Mouse (Mus musculus) T-helper 2 cell (primary cell): ENCODE measurements around the gene Pip4k2a.
"Not testable (repeated sequence)": the region's sequence is repeated elsewhere in the genome, so short reads cannot be mapped to it uniquely, and the experiment has no call there.

Experiments
- in situ Hi-C: fragments of 300-600 bp; cut with MboI, MseI; formaldehyde crosslinking; loops from one replicate; pipeline ENCODE4 v1.15.1; 2025; ENCODE audit warnings: high pct_unique_total_duplicates

The Pip4k2a gene

DNA sequence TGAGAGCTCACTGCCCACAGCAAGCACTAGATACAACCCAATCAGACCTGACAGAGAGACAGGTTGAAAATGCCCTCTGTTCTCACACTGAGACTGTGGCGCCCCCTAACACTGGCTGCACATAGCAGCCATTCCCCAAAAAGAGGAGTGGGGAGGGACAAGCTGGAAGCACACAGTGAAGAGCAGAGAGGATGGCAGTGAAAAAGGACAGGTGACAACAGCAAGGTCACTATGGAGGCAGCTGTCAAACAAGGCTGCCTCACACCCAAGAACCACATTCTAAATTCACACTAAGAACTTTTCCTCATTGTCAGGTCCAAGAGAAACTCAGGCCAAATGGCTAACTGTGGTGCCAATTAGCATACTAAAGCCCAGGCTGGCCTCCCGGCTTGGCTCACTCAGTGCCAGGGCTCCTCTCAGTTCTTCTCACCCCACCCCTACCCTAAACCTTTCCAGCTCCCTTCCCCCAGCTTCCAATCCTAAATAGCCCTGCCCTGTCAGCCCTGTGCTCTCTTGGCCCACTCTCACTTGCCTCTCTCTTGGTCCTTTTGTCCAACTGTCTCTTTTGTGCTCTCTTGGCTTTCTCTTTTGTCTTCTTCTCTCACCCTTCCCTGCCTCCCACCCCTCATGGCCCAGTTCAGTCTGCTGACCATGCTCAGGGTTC is 91.4 kb downstream of the Pip4k2a start:
- in situ Hi-C loops: loop anchor here (25.0 kb wide), 1 partner anchor 731 kb away; no protein-coding TSS in a partner anchor

DNA sequence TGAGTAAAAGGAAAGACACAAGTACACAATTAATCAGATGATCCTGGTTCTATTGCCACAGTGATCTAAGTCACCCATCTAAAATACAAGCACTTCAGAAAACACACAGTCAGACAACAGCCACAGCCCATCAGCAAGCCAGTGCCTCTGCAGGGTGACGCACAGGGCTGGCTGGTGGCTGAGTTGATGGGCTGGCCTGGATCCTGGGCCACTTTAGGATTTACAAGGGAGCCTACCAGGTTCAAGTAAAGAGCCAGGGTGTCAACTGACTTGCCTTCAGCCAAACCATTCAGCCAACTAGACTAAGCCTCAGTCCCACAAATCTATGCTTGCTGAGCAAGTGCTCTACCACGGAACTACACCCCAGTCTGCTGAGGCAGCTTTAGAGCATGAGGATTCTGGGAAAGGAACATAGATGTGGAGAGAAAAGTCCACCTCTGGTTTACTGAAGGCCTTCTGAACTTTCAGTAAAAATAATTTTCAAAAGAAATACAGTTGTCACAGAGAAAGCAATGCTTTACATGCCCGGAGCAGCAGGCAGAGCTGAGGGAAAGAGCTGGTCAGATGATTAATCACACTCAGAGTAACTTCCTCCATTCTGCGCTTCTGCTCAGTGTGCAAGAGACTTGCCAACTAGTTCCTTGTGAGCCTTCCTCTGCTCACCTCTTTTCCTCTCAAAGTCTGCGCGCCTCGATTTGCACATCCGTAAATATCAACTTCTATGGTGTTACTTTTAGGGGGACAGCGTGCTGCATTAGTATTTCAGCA is 94.4 kb downstream of the Pip4k2a start:
- in situ Hi-C loops: loop anchor here (25.0 kb wide), 1 partner anchor 734 kb away; no protein-coding TSS in a partner anchor

DNA sequence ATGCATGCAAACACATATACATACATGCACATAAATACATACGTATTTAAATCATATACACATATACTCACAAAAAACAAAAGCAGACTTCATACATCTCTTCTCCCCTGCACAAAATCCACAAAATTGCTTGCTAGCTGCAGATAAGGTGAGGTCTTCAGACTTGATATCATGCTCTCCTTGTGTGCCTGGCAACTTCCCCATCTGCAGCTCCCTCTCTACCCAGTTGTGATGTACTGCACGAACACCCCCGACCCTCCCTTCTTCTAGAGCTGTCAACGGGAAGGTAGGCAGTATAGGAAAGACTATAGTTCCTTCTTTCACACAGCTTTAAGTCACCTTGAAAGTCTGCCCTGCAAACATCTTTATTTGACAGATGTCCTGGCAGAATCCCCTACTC is 96.8 kb downstream of the Pip4k2a start:
- in situ Hi-C loops: loop anchor here (25.0 kb wide), 1 partner anchor 736 kb away; no protein-coding TSS in a partner anchor

DNA sequence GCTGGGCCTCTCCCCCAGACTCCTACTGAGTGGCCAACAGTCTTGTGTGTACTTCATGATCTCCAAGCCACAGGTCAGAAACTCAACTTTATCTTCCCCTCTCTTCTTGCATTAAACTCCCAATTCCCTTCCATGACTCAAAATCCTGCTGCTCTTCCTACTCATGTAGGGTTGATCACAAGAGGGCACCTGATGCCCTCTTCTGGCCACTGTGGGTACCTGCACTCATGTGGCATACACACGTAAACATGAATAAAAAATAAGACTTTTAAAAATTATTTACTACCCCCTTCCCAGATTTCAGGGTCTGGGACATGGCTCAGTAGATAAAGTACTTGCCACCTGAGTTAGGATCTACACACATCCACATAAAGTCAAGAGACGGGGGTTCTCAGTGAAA is 97.3 kb downstream of the Pip4k2a start:
- in situ Hi-C loops: loop anchor here (25.0 kb wide), 1 partner anchor 737 kb away; no protein-coding TSS in a partner anchor

DNA sequence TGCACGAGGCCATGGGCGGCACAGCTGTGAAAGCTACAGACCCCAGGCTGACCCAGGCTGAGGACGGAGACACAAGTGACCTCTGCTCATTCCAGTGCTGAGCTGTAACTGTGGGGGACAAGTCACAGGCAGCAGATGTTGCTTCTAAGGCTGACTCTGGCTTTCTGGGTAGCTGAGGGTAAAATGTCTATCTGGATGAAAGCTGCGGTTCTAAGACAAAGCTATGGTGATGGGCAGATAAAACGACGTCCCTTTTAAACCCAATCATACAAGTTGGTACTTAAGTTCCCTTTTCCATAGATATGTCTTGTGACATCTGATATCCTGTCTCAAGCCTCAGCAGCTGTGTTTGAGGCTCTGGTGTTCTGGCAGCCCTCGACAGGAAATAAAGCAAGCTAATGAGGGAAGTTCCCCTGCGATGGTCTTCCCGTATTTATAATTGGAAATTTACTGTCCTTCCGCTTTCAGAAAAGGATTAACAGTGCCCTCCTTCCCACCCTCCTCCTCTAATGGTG is 100.1 kb downstream of the Pip4k2a start:
- in situ Hi-C loops: no loop called here

DNA sequence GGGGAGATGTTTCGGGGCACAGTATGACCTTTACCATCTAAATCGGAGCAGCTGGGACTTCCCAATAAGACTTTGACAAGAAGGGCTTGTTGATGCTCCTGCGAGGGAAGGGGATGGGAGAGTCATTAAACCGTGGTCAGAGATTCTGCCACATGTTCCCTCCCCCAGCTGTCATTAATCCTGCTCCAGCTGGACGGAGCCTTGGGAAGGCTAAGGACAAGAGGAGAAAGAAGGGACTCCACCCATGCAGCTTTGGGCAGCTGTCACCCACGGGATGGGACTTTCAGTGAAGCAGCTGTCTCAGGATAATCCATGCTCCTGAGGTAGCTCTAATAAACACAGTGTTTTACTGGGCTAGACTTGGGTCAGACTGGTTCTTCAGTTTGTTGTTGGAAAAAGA is 101.9 kb downstream of the Pip4k2a start:
- in situ Hi-C loops: no loop called here

DNA sequence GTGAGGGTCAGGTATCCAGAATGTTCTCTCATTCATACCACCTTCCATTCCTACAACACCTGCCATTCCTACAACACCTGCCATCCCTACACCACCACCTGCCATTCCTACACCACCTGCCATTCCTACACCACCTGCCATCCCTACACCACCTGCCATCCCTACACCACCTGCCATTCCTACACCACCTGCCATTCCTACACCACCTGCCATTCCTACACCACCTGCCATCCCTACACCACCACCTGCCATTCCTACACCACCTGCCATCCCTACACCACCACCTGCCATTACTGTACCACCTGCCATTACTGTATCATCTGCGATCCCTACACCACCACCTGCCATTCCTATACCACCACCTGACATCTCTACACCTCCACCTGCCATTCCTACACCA is 104.6 kb downstream of the Pip4k2a start:
- in situ Hi-C loops: not testable (repeated sequence)

DNA sequence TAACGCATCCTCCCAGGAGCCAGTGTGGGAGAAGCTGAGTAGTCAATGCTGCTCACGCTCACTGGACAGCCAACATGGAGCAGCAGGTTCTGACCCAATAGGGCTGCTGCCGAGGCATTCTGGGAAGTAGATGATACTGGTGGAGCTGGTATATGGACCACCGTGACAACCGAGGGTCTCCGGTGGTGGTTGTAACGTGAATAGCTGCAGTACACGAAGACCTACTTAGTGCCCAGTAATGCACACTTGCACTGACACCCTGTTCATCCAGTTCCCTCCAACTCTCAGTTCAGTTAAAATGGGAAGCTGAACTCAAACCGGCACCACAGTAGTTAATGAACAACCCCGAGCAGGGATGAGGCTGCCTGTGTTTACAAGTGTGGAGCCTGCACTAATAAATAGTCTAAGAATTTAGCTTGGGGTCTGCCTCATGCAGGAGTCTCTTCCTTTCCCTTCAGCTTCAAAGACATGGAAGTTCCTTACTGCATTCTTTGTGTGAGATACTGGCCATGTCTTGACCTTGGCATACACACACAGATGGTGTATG is 105.9 kb downstream of the Pip4k2a start:
- in situ Hi-C loops: no loop called here

DNA sequence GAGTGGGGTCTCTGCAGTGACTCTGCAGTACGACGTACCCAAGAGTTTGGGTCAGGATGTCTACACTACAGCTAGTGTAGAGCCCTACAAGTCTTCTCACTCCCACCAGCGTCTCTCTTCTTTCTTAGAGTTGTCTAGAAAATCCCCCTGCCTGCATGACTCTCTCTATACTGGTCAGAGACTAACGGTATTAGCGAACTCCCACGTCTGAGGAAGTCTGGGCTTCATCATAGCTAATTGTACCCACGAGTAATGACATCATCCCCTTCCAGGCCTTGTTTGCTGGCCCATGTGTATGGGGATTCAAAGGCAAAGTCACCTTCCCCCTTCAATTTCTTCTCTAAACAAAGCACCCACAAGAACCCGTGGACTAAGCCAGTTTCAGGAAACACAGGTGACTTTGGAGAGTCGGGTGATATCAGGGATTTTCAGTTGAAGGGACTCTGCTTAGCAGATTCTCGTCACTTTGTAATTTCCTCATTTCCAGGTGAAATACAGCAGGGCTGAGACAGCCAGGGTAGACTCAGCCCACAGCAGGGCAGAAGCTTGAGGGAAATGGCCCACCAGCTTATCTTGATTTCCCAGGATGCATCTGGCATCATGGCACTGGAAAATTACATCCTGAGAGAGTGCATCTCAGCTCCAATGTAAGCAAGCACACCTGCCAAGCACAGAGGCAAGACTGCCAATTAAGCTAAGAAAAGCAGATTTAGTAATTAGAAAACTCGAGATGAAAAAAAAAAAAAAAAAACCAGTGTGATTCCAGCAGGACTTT is 107.5 kb downstream of the Pip4k2a start:
- in situ Hi-C loops: no loop called here

DNA sequence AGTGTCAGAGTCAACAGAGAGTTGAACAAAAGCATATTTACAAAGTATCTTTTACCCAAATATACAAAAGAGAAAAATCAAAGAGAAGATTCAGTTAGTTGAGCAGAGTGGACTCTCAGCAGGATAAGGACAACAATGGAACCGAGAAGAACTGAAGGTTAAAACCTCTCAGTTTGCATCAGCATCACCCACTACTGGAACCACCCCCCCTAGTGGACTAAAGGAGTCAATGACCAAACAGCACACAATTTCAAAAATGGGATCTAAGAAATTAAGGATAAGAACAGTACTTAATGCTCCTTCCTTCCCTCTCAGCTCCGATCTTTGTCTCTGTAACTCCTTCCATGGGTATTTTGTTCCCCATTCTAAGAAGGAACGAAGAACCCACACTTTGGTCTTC is 113.6 kb downstream of the Pip4k2a start:
- in situ Hi-C loops: no loop called here

DNA sequence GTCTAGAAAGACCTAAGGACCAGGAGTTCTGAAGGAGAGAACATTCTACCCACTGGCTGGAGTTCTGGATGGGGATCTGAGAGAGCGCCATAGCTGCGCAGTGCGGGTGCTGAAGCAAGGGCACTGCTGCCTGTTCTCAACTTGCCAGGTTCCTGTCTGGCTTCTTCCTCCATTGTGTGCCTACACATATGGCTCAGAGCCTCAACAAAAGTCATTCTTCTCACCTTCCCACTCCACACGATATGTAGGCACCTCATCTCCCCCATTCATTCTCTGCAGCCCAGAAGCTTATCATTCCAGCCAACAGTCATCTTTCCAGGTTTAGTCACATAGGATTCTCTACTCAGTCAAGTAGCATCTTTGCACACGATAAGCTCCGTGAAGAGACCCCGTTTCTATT is 123.3 kb downstream of the Pip4k2a start:
- in situ Hi-C loops: no loop called here

DNA sequence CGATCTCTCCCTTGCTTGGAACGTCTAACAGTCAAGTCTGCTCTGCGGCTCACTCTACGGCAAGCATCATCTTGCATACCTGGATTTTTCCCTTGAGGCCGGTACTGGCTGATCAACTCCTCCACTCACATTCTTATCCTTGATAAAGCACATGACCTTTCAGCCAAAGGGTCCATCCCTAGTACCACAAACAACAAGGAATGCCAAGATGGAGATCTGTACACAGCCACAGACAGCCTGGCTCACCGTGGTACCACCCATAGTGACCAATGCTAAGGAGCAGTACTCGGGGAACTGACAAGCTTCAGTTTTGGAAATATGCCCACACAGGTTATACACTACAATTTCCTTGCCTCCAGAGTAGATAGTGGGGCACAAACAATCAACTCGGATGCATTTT is 123.9 kb downstream of the Pip4k2a start:
- in situ Hi-C loops: no loop called here

DNA sequence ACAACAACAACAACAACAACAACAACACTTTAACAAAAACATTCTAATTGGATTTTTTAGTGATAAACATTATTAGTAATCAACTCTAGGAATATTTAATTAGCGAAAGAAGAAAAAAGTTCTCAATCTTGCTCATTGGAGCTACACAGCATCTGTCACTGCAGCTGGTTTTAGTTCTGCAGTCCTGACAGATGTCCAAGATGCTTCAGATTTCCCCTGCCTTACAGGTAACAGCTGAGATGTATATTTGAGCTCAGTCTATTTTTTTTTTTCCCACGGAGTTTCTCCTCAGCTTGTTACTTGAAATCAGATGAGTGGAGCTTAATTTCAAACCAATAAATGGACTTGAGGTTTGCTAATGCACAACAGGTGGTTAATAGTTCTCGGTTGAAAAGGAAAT is 124.5 kb downstream of the Pip4k2a start:
- in situ Hi-C loops: no loop called here

DNA sequence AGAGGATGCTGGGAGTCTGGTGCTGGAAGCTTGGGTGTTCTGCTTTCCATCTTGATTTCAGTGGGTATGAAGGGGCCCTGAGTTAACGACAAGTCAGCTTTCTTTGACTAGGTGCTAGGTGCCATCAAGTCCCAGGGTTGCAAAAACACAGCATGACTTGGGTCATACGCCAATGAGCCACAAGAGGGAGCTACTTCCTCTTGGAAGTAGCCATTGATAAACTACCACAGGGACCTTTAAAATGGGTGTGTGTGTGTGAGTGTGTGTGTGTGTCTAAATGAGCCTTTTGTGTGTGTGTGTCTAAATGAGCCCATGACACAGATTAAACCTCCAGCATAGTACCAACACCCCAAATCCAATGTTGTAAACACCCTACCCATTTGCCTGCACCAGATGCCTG is 125.1 kb downstream of the Pip4k2a start:
- in situ Hi-C loops: no loop called here

DNA sequence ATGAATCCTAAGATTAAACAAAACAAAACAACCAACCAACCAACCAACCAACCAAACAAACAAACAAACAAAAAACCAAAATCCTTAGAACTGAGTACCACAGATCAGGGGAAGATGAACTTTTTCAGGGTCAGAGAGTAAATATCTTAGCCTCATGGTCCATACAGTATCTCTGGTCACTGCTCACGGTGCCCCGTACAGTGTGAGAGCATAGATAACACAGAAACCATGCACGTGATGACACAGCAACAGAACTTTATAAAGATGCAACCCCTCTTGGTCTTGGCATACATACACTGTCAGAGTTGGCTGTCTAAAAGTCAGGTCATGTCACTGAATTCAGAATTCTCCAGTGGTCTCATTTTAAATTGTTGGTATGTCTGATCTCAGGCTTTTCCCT is 126.8 kb downstream of the Pip4k2a start:
- in situ Hi-C loops: no loop called here

DNA sequence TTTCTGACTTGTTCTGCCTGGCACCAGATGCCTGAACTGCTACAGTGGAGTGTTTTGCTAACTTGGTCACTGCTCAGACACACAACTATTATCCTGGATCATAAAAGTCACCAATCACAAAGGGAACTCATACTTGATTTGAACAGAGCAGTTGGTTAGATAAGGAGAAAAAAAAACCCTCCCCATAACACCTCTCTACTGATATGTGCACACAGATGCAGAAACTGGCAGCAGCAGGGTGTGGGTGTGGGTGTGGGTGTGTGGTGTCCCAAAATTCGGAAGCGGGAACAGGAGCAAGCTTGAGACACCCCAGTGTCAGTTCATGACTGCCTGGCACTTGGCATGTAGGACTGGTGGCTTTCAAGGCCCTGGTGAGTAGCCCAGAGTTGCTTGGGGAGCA is 130.9 kb downstream of the Pip4k2a start:
- in situ Hi-C loops: no loop called here

DNA sequence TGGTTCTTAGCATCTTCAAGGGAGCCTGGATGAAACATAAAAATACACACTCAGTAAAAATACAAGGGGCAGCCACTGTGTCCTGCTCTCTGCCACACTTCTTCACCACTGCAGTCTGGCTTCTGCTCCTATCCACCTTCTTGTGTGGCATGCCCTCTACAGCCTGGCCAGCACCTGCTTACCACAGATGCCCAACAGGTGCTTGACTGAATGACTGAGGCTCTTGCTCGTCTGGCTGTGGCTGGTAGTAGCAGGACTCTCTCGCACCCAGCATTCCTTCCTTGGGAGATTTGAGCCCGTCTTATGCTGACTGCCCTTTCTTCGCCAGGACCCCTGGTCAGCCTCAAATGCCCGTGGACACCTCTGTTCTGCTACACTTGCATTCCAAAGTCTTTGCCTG is 133.2 kb downstream of the Pip4k2a start:
- in situ Hi-C loops: no loop called here

DNA sequence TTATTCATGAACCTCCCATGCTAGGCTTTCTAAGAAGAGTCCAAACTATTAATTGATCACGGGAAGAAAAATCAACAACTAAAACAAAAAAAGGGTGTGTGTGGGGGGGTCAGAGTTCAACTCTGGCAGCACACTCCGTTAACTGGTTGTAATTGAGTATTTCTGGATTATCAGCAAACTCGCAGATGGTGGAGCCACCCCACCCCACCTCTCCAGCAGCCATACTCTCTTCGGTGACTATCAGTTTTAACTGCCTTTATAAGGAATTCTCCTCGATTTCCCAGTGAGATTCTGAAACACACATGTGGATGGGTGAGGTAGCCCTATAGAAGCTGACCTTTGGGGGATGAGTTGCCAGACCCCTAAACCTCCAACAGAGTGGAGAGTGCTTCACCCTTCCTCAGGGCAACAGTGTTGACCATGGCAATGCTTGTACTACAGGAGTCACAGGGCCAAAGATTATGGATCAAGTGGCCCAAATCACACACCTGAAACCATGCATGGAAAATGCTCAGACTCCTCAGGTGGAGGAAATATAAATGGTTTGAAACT is 136.2 kb downstream of the Pip4k2a start:
- in situ Hi-C loops: no loop called here

DNA sequence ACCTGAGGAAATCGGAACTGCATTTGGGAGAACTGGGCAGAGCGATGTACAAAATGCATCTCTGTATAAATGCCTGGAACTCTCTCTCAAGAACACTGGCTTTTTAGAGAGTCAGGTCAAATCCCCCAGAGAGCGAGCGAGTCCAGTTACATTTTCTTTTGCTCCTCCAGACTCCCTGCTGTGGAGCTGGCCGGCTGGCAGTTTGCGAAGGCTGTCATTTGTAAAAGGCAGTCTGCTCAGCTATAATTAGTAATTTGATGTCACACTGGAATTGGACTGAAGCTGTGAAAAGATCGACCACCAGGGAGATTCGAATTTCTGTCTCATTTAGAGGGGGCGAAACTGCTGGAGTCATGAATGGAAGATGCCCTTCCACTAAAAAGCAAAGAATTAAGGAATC is 137.2 kb downstream of the Pip4k2a start:
- in situ Hi-C loops: no loop called here

DNA sequence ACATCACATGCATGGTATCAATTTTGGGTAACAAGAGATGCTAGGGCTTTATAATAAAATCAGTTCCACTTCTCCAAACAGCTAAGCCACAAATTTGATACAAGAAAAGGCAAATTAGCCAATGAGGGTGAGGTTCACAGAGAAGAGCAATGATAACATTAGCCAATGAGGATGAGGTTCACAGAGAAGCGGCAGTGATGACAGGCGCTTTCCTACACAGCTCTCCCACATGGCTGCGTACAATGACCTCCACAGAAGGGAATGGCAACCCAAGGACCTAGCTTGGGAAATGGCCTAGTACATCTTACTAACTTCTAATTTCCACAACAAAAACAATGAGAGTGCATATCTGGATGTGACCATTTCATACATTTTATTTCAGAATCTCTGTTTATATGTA is 140.0 kb downstream of the Pip4k2a start:
- in situ Hi-C loops: no loop called here

DNA sequence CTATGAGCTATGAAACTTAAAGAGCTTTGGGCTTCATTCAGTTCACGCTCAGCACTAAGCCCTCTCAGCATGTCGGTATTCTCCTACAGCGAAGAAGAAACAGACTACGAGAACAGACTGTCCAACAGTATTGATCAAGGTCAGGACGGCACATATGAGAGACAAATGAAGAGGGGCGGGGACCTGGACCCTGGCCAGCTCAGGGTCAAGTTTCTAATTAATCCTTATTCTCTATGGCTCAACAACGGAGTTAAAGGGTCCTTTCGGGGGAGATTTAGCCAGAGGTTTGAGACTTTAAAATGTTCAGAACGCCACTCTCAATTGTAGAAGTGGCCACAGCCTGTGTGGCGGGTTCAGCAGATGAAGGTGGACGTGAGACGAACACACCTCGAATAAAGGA is 141.5 kb downstream of the Pip4k2a start:
- in situ Hi-C loops: no loop called here

DNA sequence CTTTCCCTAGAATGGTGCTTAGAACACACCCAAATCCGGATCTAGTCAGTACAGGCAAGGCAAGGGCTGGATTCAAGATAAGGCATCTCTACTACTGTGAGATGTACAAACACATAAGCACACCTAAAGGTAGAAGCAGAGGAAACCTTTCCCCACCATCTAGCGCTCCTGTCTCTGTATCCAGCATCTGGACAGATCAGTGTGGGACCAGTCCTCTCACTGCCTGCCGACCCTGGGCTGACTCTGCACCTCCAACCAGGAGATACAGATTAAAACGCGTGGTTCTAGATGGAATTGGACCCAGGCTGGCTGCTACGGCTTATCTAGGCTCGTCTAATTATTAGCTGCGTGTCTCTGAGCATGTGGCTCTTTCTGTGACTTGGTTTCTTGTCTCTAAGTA is 142.7 kb downstream of the Pip4k2a start:
- in situ Hi-C loops: no loop called here
